Mouse (Mus musculus) C2C12 (cell line): Measurements from ENCODE around the gene Paxx. TPM values are rescaled to one million over a fixed set of nuclear protein-coding genes. Genes with fewer than 3 reads are reported as not detected.
A peak's percentile ranks its signal among the peaks of the same experiment; 100 is the strongest.

Experiments
- H3K27me3 ChIP-seq: one replicate; pipeline ENCODE4 v1.6.1; 2011; ENCODE audit not compliant: control insufficient read depth, insufficient read depth, insufficient read length
- H3K36me3 ChIP-seq: one replicate; pipeline ENCODE4 v1.6.1; 2011; ENCODE audit not compliant: control insufficient read depth, insufficient read depth
- H3K4me3 ChIP-seq: one replicate; pipeline ENCODE4 v1.5.1; 2011; ENCODE audit warnings: mild to moderate bottlenecking, control low read depth; ENCODE audit not compliant: poor library complexity, insufficient read depth, severe bottlenecking
- H3K79me2 ChIP-seq: one replicate; pipeline ENCODE4 v1.6.1; 2011; ENCODE audit not compliant: control insufficient read depth, insufficient read depth
- H3K79me3 ChIP-seq: one replicate; pipeline ENCODE4 v1.6.1; 2011; ENCODE audit warnings: low read depth, control low read depth
- H3ac ChIP-seq: one replicate; pipeline ENCODE3; 2011; ENCODE audit warnings: low read depth; ENCODE audit not compliant: control insufficient read depth, insufficient read length
- CEBPB ChIP-seq: IDR thresholded peaks from one replicate; pipeline ENCODE4 v1.6.1; 2011; ENCODE audit warnings: low read depth, mild to moderate bottlenecking, control low read depth, moderate library complexity
- CTCF ChIP-seq: IDR thresholded peaks from one replicate; pipeline ENCODE4 v1.5.1; 2011; ENCODE audit not compliant: control insufficient read depth, insufficient read depth, insufficient read length
- FOSL1 ChIP-seq: IDR thresholded peaks from one replicate; pipeline ENCODE4 v1.8.0; 2011; ENCODE audit warnings: mild to moderate bottlenecking, low read length; ENCODE audit not compliant: poor library complexity, insufficient read depth, severe bottlenecking
- MAX ChIP-seq: IDR thresholded peaks from one replicate; pipeline ENCODE4 v1.6.1; 2011; ENCODE audit warnings: mild to moderate bottlenecking, control low read depth
- MYOD1 ChIP-seq: IDR thresholded peaks from one replicate; pipeline ENCODE4 v1.6.1; 2011; ENCODE audit warnings: low read depth; ENCODE audit not compliant: control insufficient read depth, insufficient read length
- MYOG ChIP-seq: IDR thresholded peaks from one replicate; pipeline ENCODE4 v1.6.1; 2011; ENCODE audit not compliant: control insufficient read depth, insufficient read length; ENCODE audit errors: extremely low read depth
- USF1 ChIP-seq: IDR thresholded peaks from one replicate; pipeline ENCODE4 v1.6.1; 2011; ENCODE audit warnings: low read depth, mild to moderate bottlenecking, control low read depth, moderate library complexity
- polyA plus RNA-seq: library from polyadenylated mRNA; unstranded; fragments of >200 nt; fragmentation: generic; extraction: Trizol; gene quantifications from one replicate; pipeline ENCODE4 v1.2.1, GENCODE M21; 2012; ENCODE audit warnings: missing spikeins

Gene Paxx
- polyA plus RNA-seq, 1 experiment, result 12.3 TPM

GRCm38 (mm10) chr2:25432326-25433098, 28.4 kb downstream of the Paxx start:
- Histone ChIP-seq H3K27me3 (peaks cover 7% of the 10 kb centered on the region), H3K4me3 (no peak overlapping the region), H3K79me2 (no peaks in the 10 kb centered on the region), H3K36me3 (no peaks in the 10 kb centered on the region), H3ac (no peak overlapping the region), H3K79me3 (no peaks in the 10 kb centered on the region)
- no peak for TF ChIP-seq FOSL1
- no peak for TF ChIP-seq CTCF
- no peak for TF ChIP-seq USF1
- TF ChIP-seq MYOD1, result no peak
- TF ChIP-seq CEBPB, result no peak
- no peak for TF ChIP-seq MYOG
- TF ChIP-seq MAX, result no peak

GRCm38 (mm10) chr2:25431308-25431855, 29.5 kb downstream of the Paxx start:
- Histone ChIP-seq H3K79me3 (no peaks in the 10 kb centered on the region), H3K36me3 (no peaks in the 10 kb centered on the region), H3K4me3 (no peak overlapping the region), H3K79me2 (no peaks in the 10 kb centered on the region), H3ac (no peak overlapping the region), H3K27me3 (peaks cover 7% of the 10 kb centered on the region)
- no peak for TF ChIP-seq FOSL1
- no peak for TF ChIP-seq CTCF
- TF ChIP-seq CEBPB, result no peak
- no peak for TF ChIP-seq MAX
- TF ChIP-seq MYOD1, result no peak
- TF ChIP-seq USF1, result no peak
- TF ChIP-seq MYOG, result no peak

- Histone ChIP-seq H3K79me3 (no peaks in the 10 kb centered on the region), H3K79me2 (no peaks in the 10 kb centered on the region), H3K4me3 (no peak overlapping the region), H3K36me3 (no peaks in the 10 kb centered on the region), H3ac (no peak overlapping the region), H3K27me3 (peaks cover 7% of the 10 kb centered on the region)
- TF ChIP-seq CEBPB, result no peak
- no peak for TF ChIP-seq MYOG
- TF ChIP-seq MYOD1, result no peak
- no peak for TF ChIP-seq CTCF
- TF ChIP-seq MAX, result no peak
- no peak for TF ChIP-seq FOSL1
- no peak for TF ChIP-seq USF1
Observed at GRCm38 (mm10) chr2:25430395-25431233, 30.3 kb downstream of the Paxx start.

- Histone ChIP-seq H3ac (no peak overlapping the region), H3K79me3 (no peaks in the 10 kb centered on the region), H3K36me3 (no peaks in the 10 kb centered on the region), H3K79me2 (no peaks in the 10 kb centered on the region), H3K4me3 (no peak overlapping the region), H3K27me3 (peaks cover 11% of the 10 kb centered on the region)
- TF ChIP-seq CEBPB (no peak), USF1 (no peak), MYOG (no peak), FOSL1 (no peak), MAX (no peak), CTCF (no peak), MYOD1 (no peak)
Observed at GRCm38 (mm10) chr2:25429435-25430180, 31.3 kb downstream of the Paxx start.

- peak within 1 kb of the TSS; percentile 88 for H3ac ChIP-seq
- H3K79me3 ChIP-seq, result no peaks in the 10 kb centered on the region
- no peaks in the 10 kb centered on the region for H3K79me2 ChIP-seq
- TF ChIP-seq MYOD1, result no peak
- TF ChIP-seq FOSL1, result no peak
- TF ChIP-seq USF1, result no peak
- TF ChIP-seq MYOG, result no peak
- TF ChIP-seq MAX, result peak; percentile 16
- TF ChIP-seq CEBPB, result no peak
- peak; percentile 96 for TF ChIP-seq CTCF
- H3K4me3 ChIP-seq, result peak within 1 kb of the TSS; percentile 45
- H3K27me3 ChIP-seq, result peaks cover 11% of the 10 kb centered on the region
- no peaks in the 10 kb centered on the region for H3K36me3 ChIP-seq
Observed at GRCm38 (mm10) chr2:25428442-25429236, 32.3 kb downstream of the Paxx start, which contains the start of gene Abca2. Gene Abca2, plus strand, starts transcription at chr2:25428703.
